Mouse (Mus musculus) liver (tissue): Measurements from ENCODE around the gene Gm10309.

Experiments
- DNase-seq: peaks from one replicate; pipeline ENCODE4 v3.0.0-alpha.2; 2020; ENCODE audit warnings: mixed read lengths

The Gm10309 gene

GRCm38 (mm10) chr17:86505183-86505631 is at the start of gene Gm10309:
Gm10309 (minus strand) TSS chr17:86505232.
- DNase-seq = no peak

- no peak for DNase-seq
Measured at GRCm38 (mm10) chr17:86551995-86552394, 47.0 kb upstream of the Gm10309 start.

GRCm38 (mm10) chr17:86551561-86551960 is 46.5 kb upstream of the Gm10309 start:
- no peak for DNase-seq

GRCm38 (mm10) chr17:86549128-86549527 is 44.1 kb upstream of the Gm10309 start:
- no peak for DNase-seq

GRCm38 (mm10) chr17:86546529-86546928 is 41.5 kb upstream of the Gm10309 start:
- DNase-seq = no peak

- no peak for DNase-seq
Measured at GRCm38 (mm10) chr17:86539881-86540430, 34.9 kb upstream of the Gm10309 start.

GRCm38 (mm10) chr17:86535827-86536656 is 31.0 kb upstream of the Gm10309 start:
- DNase-seq = peak; percentile 64

GRCm38 (mm10) chr17:86535096-86535495 is 30.1 kb upstream of the Gm10309 start:
- no peak for DNase-seq

- DNase-seq = no peak
Measured at GRCm38 (mm10) chr17:86533549-86533851, 28.5 kb upstream of the Gm10309 start.

- DNase-seq = no peak
Measured at GRCm38 (mm10) chr17:86532783-86533548, 27.9 kb upstream of the Gm10309 start.

- no peak for DNase-seq
Measured at GRCm38 (mm10) chr17:86531231-86531630, 26.2 kb upstream of the Gm10309 start.

- DNase-seq = no peak
Measured at GRCm38 (mm10) chr17:86529411-86529810, 24.4 kb upstream of the Gm10309 start.

GRCm38 (mm10) chr17:86529003-86529402 is 24.0 kb upstream of the Gm10309 start:
- no peak for DNase-seq

- DNase-seq = no peak
Measured at GRCm38 (mm10) chr17:86527298-86527697, 22.3 kb upstream of the Gm10309 start.

GRCm38 (mm10) chr17:86526016-86526415 is 21.0 kb upstream of the Gm10309 start:
- no peak for DNase-seq

GRCm38 (mm10) chr17:86525075-86525474 is 20.0 kb upstream of the Gm10309 start:
- DNase-seq = no peak

GRCm38 (mm10) chr17:86523843-86524242 is 18.8 kb upstream of the Gm10309 start:
- DNase-seq = no peak

- DNase-seq = no peak
Measured at GRCm38 (mm10) chr17:86523374-86523773, 18.3 kb upstream of the Gm10309 start.

- no peak for DNase-seq
Measured at GRCm38 (mm10) chr17:86522649-86523048, 17.6 kb upstream of the Gm10309 start.

- DNase-seq = no peak
Measured at GRCm38 (mm10) chr17:86521252-86521651, 16.2 kb upstream of the Gm10309 start.

- no peak for DNase-seq
Measured at GRCm38 (mm10) chr17:86518604-86519003, 13.6 kb upstream of the Gm10309 start.

GRCm38 (mm10) chr17:86516630-86517029 is 11.6 kb upstream of the Gm10309 start:
- no peak for DNase-seq

GRCm38 (mm10) chr17:86514974-86515620 is 10.1 kb upstream of the Gm10309 start:
- DNase-seq = no peak
